Mouse (Mus musculus) lung, postnatal 10 days (tissue): ENCODE measurements at regions not wholly inside any gene's neighbourhood (a gene's known extent, or its start where the extent isn't known, plus 50 kb on each side); places are given as distances from the start of the nearest gene placed in this dataset.
"Not testable (repeated sequence)": the region's sequence is repeated elsewhere in the genome, so short reads cannot be mapped to it uniquely, and the experiment has no call there.

ENCODE experiments used
- DNase-seq: peaks from one replicate; pipeline ENCODE4 v3.0.0; 2021

DNA sequence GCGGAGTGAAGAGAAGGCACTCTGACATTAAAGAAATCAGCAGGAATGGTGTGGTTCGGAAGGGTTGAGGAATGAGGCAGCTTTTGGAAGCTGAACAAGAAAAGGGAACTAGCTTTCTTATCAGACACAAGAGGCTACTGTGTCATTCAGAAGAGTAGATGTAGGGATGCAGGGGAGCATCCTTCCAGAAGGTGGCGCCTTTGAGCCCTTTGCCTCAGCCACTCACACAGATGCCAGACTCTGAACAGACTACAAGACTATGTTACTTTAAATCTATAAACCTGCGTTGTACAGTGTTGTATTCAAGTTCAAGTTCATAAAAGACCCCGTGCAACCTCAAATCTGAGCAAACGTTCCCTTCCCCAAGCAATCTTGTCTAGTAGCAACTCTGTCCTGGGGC, 128.9 kb downstream of the Kap start:
- DNase-seq: not testable (repeated sequence)

DNA sequence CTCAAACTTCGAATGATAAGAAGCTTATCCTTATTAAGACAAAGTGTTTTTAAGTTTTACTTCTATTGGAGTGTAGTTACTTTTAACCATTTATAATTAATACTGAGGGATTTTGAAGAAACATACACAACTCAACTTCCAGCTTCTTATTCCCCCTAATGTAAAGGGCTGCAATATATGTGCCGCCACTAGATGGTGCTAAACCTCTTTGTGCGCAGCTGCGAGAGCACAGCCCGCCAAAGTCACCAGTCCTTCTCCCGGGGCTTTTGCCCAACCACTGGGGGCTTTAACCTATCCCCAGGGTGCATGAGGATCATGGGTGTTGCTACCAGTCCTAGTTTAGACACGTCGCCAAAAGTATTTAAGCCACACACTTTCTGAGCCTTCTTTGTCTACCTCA, 146.8 kb downstream of the Kap start:
- DNase-seq: peak; percentile 34

DNA sequence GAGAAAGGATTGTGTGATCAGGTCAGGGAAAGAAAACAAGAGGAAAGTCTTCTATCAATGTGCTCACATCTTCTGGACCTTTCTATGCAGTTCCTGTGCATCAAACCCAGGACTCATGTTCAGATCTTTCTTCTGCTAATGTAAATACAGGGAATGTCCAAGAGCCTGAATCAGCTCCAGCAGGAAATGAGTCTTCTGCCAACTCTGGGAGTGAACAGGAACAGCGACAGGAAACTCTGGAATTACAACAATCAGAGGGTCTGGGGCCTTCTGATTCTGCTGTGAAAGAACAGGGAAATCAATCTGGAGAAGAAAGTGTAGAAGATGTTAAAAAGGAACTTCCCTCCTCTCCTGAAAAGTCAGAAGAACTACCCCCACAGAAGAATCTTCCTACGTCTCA, 151.9 kb downstream of the Kap start:
- DNase-seq: peak; percentile 26
